Mouse (Mus musculus): ENCODE data around the gene Gimap9.

Gimap9 gene

DNA sequence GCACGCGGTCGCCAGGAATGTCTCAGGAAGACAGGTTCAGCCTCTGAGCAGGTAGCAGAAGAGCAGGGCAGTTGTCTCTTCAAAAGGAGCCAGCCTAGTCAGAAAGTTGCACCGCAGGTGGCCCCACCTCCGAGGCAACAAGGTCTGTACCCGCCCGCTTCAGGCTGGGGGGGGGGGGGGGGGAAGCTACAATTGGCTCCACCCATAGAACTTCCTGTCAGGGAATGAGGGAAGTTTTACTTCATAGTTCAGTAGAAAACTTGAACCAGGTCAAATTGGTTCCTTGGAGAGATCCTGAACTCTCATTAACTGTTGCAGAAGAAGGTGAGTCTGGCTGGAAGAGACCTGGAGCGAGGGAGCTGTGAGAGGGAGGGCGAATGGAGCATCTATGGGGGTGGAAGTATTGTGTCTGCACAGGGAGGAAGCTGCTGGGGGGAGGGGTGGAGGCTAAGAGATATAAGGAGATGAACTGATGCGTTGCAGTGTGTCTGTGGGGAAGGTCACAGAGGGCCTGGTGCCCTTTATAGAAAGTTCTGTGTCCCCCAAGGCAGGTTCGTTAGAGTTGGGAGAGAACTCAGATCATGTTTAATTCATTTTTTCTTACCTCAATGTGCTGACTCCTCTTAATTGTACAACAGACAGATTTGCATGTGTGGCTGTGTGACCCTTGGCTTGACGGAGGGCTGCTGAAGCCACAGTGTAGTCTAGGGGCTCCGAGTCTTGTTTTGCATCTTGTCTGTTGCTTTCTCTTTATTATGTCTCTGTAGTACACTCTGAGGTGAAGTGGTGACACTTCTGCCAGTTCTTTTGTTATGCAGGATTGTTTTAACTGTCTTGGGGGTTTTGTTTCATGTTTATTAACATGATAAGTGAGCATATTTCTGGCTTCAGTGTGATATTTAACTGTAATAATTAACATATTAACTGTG is at the start of gene Gimap9:
Gimap9 (plus strand) TSS at position 199 of the 929 bp plus-strand sequence.
- peak; percentile 76 to 90 for DNase-seq

- no peak for DNase-seq
These were observed 49.5 kb upstream of the Gimap9 start, which contains the start of gene AI854703 for GRCm38 (mm10) chr6:48626464-48626863. Gene AI854703, plus strand, starts transcription at chr6:48626764.

DNA sequence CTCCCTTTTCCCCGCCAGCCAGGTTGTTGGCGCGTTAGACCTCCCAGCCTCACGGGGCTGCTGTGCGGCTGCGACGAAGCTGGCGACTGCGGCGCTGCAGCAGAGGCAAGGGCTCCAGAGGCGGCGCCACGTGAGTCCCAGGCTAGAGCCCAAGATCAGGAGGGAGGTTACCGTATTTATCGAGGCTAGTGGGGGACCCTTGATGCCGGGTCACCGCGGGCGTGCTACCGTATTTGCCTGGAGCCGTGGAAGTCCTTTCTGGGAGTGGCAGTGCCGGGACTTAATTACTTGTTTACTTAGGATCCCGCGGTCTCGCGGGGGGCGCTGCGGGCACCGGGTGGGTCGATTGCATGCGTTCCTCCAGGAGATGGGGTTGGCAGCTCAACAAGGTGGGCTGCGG is 48.9 kb upstream of the Gimap9 start:
- peak; percentile 81 to 94 for DNase-seq

DNA sequence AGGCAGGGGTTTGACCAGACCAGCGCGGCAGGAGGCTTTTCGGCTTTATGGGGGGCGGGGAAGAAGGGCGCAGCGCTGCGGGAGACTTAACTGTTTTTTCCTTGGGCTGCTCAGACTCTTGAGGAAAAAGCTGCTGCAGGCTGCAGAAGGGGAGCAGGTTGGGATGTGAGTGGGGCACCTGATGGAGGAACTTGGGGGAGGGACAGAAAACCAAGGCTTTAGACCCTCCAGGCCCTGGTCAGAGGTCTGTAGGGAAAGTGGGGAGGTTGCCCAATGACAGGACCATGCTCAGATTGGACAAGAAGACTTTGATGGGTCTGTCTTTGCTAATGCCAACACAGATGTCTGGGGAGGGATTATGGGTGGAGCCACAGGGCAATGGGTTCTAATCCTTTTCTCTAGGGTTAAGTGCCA is 48.4 kb upstream of the Gimap9 start:
- peak; percentile 58 to 72 for DNase-seq

DNA sequence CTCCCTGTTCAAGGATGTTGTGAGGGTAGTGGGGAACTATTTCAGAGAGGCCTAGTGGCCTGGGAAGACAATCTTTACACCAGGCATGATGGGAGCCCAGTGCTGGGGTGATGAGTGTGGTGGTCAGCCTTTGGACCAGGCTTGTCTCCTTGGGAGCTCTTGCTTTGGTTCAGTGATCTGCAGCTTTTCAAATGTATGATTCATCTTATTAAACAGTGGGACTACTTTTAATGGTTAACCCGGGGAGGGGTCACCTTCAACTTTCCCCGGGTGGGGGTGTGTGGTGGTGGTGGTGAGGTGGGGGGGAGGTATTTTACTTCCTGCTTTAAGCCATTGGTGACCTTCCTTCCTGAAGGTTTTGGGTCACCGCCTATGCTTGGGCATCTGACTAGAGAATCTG is 47.6 kb upstream of the Gimap9 start:
- DNase-seq, result peak; percentile 75 to 88

- peak; percentile 22 to 73 for DNase-seq
These were observed 46.9 kb upstream of the Gimap9 start for GRCm38 (mm10) chr6:48628808-48629660.

GRCm38 (mm10) chr6:48629661-48630034 is 46.3 kb upstream of the Gimap9 start:
- peak; percentile 71 to 88 for DNase-seq

- no peak for DNase-seq
These were observed 45.1 kb upstream of the Gimap9 start for GRCm38 (mm10) chr6:48630831-48631230.

GRCm38 (mm10) chr6:48635105-48635504 is 40.8 kb upstream of the Gimap9 start:
- DNase-seq, result no peak

DNA sequence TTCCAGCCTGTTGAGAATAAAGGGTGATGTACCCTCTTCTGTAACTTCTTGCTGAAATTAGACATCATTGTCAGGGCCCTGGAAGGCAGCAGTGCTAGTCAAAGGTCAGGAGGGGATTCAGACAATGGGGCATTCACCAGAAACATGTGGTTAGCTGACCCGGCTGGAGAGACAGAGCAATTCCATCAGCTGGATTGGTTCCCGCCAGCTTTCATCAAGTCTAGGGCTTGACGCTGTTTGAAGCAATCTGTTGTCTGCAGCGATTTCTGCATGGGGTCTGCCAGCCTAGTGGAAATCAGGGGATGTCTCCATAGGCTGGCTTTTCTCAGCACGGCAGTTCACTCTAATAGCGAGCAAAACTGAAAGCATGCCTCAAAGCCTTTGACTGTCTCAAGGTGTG is 39.4 kb upstream of the Gimap9 start:
- DNase-seq, result no peak

DNA sequence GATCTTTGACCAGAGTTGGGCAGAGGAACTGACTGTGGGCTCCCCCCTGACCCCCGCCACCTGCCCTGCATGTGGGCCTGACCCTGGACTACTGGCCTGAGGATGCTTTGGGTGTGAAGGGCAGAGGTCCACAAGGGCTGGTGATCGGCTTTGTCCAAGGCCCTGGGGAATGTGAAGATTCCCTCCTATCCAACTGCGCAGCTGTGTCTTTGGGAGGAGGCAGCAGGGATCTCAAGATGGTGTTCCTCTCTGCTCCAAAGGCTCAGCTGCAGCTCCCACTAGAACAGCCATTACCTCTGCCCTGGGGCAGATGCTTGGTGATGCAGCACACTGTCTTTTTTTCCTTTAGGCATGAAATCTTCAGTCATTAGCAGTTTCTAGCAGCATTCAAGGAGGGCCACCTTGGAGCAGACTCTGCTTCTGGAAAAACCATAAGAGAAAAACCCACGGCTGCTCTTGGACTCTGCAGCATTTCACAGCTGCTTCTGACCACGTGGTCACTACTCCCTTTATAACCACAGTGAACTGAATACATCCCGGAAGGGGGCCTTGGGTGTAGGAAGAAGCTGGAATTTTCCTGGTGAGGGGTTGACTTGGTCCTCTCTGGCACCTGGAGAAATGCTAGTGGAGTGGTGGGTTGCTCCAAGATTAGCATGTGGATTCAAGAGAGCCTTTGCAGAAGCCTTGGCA is 38.0 kb upstream of the Gimap9 start:
- DNase-seq, result peak in 1 of 2 experiments; percentile 53

- no peak for DNase-seq
These were observed 37.4 kb upstream of the Gimap9 start for GRCm38 (mm10) chr6:48638553-48638952.

DNA sequence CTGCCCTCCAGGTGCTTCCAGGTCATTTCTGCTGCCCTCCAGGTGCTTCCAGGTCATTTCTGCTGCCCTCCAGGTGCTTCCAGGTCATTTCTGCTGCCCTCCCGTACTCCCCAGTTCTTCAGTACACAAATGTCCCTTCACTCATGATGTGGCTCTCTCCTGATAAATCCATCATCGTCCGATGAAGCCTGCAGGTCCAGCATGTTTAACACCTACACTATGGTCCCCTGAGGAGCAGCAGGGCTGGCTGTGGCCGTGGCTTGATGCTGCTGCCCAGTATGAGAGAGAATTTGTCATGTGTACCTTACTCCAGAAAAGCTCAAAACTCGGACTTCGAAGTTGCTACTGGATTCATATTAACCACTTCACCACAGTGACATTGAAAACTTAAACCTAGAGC is 34.5 kb upstream of the Gimap9 start:
- DNase-seq, result peak in 1 of 2 experiments; percentile 12

DNA sequence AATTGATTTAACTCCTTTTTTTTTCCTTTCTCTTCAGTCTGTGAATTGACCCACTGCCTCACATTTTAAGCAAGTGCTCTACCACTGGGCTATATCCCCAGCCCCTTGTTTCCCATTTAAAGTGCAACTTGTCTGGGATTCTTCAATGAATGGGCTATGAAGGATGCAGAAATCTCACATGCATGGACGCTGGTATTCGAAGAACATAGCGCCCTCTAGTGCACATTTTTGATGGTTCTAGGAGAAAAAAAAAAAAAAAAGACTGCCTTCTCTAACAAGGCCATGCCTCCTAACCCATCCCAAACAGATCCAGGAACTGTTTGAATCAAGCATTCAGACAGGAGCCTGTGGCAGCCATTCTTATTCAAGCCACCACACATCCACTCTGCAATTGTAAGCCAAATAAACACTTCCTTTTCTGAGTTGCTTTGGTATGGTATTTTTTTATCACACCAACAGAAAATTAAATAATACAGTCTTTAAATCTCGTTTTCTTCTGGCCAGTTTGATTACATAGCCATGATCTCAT is 33.1 kb upstream of the Gimap9 start:
- peak; percentile 29 to 78 for DNase-seq

DNA sequence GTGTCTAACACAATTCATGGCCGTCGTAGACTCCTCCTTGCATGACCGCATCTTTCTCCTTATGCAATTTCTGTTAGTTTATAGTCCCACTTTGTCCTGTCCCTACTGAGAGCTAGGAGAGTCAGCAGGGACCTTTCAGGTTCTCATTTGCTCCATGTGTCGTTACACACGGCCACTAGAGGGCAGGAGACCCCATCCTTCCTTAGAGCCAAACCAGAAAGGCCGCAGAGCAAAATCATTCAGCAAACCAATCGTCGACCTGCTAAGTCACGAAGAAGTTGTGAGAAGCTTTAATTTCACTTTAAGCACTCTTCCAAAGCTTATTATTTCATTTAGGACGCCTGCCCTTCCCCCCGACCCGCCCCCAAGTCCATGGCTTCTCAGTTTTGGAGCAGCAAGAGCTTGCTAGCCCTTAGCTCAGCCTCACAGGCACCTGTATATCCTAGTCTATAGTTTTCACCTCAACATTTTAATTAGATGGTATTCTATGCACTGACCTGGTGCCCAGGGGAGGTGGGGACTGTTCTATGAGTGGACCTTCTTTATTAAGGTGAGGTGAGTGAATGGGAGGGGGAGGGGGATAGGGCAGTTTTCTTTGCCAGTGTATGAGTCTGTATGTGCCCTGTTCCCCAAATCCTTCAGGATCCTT is 30.1 kb upstream of the Gimap9 start:
- DNase-seq, result peak; percentile 85 to 90

DNA sequence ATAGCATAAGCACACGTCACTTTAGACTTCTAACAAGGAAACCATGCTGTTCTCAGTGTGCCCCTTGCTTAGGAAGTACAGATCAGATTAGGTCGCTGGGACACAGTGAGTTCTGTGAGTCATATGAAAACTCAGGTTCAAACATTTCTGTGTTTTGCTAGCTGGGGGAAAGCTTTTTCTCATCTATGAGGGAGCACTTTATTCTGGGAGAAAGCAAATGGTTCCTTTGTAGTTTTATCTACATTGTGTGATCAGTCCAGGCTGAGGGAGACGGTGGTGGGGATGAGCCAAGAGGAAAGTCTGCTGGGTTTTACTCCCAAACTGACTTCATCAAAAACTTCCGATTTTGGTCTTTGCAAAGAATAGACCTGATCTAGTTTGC is 29.6 kb upstream of the Gimap9 start:
- DNase-seq, result no peak

DNA sequence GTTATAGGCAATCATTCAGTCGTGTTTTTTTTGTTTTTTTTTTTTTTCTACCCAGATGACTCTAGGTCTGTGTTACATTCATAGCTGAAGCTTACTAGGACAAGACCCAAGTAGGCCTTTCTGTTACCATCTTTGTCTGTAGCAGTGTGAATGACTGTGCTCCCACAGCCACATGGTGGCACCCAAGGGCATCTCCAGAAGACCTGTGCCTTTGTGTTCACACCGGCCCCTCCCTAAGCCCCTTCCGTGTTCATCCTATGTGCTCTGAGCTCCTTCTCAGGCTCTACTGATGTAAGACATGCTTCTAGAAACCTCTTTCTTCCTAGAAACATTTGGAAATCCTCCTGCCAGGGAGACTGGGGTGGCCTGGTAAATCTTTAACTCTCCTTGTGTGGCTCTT is 28.9 kb upstream of the Gimap9 start, which contains the start of gene Gimap8:
Gimap8 (plus strand) TSS at position 240 of the 400 bp plus-strand sequence.
- peak; percentile 80 to 87 for DNase-seq

DNA sequence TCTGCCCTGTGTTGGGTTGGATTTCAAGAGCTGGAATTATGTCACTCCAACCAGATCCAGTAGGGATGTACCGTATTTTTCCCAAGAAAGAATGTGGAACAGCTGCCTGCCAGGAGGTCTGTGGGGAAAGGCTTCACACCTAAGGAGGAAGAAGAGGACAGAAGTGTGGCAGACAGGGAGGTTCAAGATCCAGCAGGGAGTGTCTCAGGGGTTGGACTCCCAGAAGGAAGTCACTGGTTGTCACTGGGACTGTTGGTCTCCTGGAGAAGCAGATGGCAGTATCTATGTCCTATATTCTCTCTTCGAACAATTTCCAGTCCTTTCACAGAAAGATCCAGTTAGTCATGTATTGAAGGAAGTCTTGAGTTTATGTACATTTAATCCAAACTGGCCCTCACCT is 28.3 kb upstream of the Gimap9 start:
- DNase-seq, result no peak

DNA sequence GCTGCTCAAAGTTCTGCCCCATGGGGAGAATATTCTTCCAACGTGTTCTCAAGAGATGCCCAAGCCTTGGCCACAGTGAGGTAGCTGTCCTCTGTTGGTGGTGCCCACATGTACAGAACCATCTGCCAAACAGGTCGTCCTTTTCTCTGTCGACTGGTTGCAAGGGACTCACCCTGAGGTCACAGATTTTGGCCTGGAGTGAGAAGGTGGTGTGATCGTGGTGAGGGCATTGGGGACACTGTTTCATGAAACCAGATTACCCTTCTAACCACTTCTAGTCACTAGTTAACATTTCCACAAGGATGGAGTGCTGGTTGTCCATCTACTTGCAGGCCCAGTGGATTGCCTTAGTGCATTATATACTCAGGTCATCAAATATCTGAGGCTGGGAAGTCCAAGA is 27.1 kb upstream of the Gimap9 start:
- DNase-seq, result peak in 1 of 2 experiments; percentile 69

GRCm38 (mm10) chr6:48650041-48650440 is 25.9 kb upstream of the Gimap9 start:
- no peak for DNase-seq

DNA sequence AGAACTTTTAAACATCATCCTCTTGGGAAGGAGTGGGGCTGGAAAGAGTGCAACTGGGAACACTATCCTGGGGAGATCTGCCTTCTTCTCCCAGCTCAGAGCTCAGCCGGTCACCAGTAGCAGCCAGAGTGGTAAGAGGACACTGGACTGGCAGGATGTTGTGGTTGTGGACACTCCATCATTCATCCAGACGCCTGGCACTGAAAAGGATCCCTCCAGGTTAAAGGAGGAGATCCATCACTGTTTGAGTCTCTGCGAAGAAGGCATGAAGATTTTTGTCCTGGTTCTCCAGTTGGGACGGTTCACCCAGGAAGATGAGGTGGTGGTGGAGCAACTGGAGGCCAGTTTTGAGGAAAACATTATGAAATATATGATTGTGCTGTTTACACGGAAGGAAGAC is 17.2 kb upstream of the Gimap9 start:
- no peak for DNase-seq

DNA sequence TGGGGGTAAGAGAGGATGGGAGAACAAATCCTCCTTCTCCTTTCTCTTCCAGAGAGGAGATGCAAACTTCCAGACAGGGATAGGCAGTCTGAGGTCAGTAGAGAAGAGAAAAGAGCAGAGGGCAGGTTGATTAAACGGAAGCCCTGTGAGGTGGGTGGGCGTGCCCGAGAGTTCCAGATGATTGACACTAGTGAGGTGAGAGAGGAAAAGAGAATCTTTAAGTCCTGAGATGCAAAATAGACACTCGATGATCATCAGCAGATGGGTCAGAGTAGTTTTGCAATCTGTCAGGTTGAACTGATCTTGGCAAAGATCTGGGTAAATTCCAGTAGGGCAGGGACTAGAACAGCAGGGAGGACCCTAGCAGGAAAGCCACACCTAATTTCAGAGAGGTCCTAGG is 11.2 kb upstream of the Gimap9 start:
- DNase-seq, result no peak

Data from kidney, postnatal 25 days (tissue).